Mouse (Mus musculus) embryonic facial prominence, embryonic 13.5 days (tissue): ENCODE data around the gene Reps2. TPM values are rescaled to one million over a fixed set of nuclear protein-coding genes. Genes with fewer than 3 reads are reported as not detected.

ENCODE experiments used
- ATAC-seq: fragments of 200-750 bp; cut with Nextera tagmentation; 2 replicates; pipeline ENCODE4 v1.8.0; 2017; ENCODE audit warnings: low read depth; ENCODE audit not compliant: insufficient number of reproducible peaks, insufficient read depth, low FRiP score, low TSS enrichment
- H3K27ac ChIP-seq: fragments of 300-500 bp; sonication (generic); 2 replicates; pipeline ENCODE4 v1.5.1; 2015; ENCODE audit warnings: moderate library complexity, mild to moderate bottlenecking, inconsistent platforms
- H3K27me3 ChIP-seq: fragments of 300-500 bp; sonication (generic); 2 replicates; pipeline ENCODE4 v1.6.1; 2015; ENCODE audit warnings: mild to moderate bottlenecking, inconsistent platforms
- H3K36me3 ChIP-seq: fragments of 300-500 bp; sonication (generic); 2 replicates; pipeline ENCODE4 v1.6.1; 2015; ENCODE audit warnings: mild to moderate bottlenecking, inconsistent platforms
- H3K4me1 ChIP-seq: fragments of 300-500 bp; sonication (generic); 2 replicates; pipeline ENCODE4 v1.6.1; 2015; ENCODE audit warnings: inconsistent platforms
- H3K4me2 ChIP-seq: fragments of 300-500 bp; sonication (generic); 2 replicates; pipeline ENCODE4 v1.6.1; 2015; ENCODE audit warnings: moderate library complexity, mild to moderate bottlenecking, inconsistent platforms
- H3K4me3 ChIP-seq: fragments of 300-500 bp; sonication (generic); 2 replicates; pipeline ENCODE4 v1.5.1; 2015; ENCODE audit warnings: mild to moderate bottlenecking, inconsistent platforms
- H3K9ac ChIP-seq: fragments of 300-500 bp; sonication (generic); 2 replicates; pipeline ENCODE4 v1.6.1; 2015; ENCODE audit warnings: mild to moderate bottlenecking, inconsistent platforms
- H3K9me3 ChIP-seq: fragments of 300-500 bp; sonication (generic); 2 replicates; pipeline ENCODE4 v1.6.1; 2016; ENCODE audit warnings: inconsistent platforms
- WGBS: fragments of 180-500 bp; shearing (Covaris S2); methylation state at CpG from one replicate; pipeline ENCODE4 v1.1.7; 2015; ENCODE audit warnings: mixed read lengths; 5-methylcytosine and 5-hydroxymethylcytosine counted together
- polyA plus RNA-seq: library from polyadenylated mRNA; unstranded; fragments of >200 nt; fragmentation: Nextera tagmentation; extraction: Ambion mirVana; gene quantifications from 2 replicates; pipeline ENCODE4 v1.2.1, GENCODE M21; 2015

Gene Reps2
- polyA plus RNA-seq: 1.00 and 2.4 TPM in 2 replicates

GRCm38 (mm10) chrX:162643091-162643788 is at the start of gene Reps2:
Gene Reps2 (minus strand): TSS chrX:162643649.
- peak; percentile 84 for ATAC-seq
- H3K4me1 ChIP-seq: no peaks in the 10 kb centered on the region
- H3K36me3 ChIP-seq: no peaks in the 10 kb centered on the region
- H3K9ac ChIP-seq: peak within 1 kb of the TSS; percentile 69
- H3K4me3 ChIP-seq: peak within 1 kb of the TSS; percentile 57
- no peaks in the 10 kb centered on the region for H3K9me3 ChIP-seq
- H3K27me3 ChIP-seq: peaks cover 52% of the 10 kb centered on the region
- H3K27ac ChIP-seq: no peak within 1 kb of the TSS
- H3K4me2 ChIP-seq: peak within 1 kb of the TSS; percentile 73
- 25% methylated on average over 60 of the region's 61 CpGs for WGBS

GRCm38 (mm10) chrX:162691272-162691671 is 47.8 kb upstream of the Reps2 start:
- Histone ChIP-seq H3K27ac (no peak overlapping the region), H3K4me3 (no peak overlapping the region), H3K27me3 (peaks cover 3% of the 10 kb centered on the region; the same call in 1 of the 2 replicates), H3K9ac (no peak overlapping the region), H3K4me2 (no peak overlapping the region), H3K4me1 (no peaks in the 10 kb centered on the region), H3K9me3 (no peaks in the 10 kb centered on the region), H3K36me3 (no peaks in the 10 kb centered on the region)
- no peak for ATAC-seq
- 43% methylated on average over 2 of the region's 2 CpGs for WGBS

GRCm38 (mm10) chrX:162685394-162685793 is 41.9 kb upstream of the Reps2 start:
- Histone ChIP-seq H3K27me3 (peaks cover 10% of the 10 kb centered on the region; the same call in 1 of the 2 replicates), H3K4me2 (no peak overlapping the region), H3K4me1 (no peaks in the 10 kb centered on the region), H3K27ac (no peak overlapping the region), H3K36me3 (no peaks in the 10 kb centered on the region), H3K4me3 (no peak overlapping the region), H3K9ac (no peak overlapping the region), H3K9me3 (no peaks in the 10 kb centered on the region)
- 88% methylated on average over 1 of the region's 1 CpGs for WGBS
- ATAC-seq: no peak

GRCm38 (mm10) chrX:162679506-162679905 is 36.1 kb upstream of the Reps2 start:
- Histone ChIP-seq H3K9me3 (no peaks in the 10 kb centered on the region), H3K36me3 (no peaks in the 10 kb centered on the region), H3K4me1 (no peaks in the 10 kb centered on the region), H3K4me2 (no peak overlapping the region), H3K9ac (no peak overlapping the region), H3K27ac (no peak overlapping the region), H3K4me3 (no peak overlapping the region), H3K27me3 (peaks cover 9% of the 10 kb centered on the region; the same call in 1 of the 2 replicates)
- no peak for ATAC-seq
- WGBS: 72% methylated on average over 2 of the region's 2 CpGs

- H3K27ac ChIP-seq: no peak overlapping the region
- no peak overlapping the region for H3K9ac ChIP-seq
- peaks cover 9% of the 10 kb centered on the region; the same call in 1 of the 2 replicates for H3K27me3 ChIP-seq
- H3K4me2 ChIP-seq: no peak overlapping the region
- ATAC-seq: no peak
- H3K4me3 ChIP-seq: no peak overlapping the region
- WGBS: 50% methylated on average over 2 of the region's 2 CpGs
- H3K9me3 ChIP-seq: no peaks in the 10 kb centered on the region
- no peaks in the 10 kb centered on the region for H3K4me1 ChIP-seq
- no peaks in the 10 kb centered on the region for H3K36me3 ChIP-seq
Observed at GRCm38 (mm10) chrX:162678820-162679219, 35.4 kb upstream of the Reps2 start.

- Histone ChIP-seq H3K4me1 (no peaks in the 10 kb centered on the region), H3K9me3 (no peaks in the 10 kb centered on the region), H3K27ac (no peak overlapping the region), H3K36me3 (no peaks in the 10 kb centered on the region), H3K9ac (no peak overlapping the region), H3K27me3 (peaks cover 4% of the 10 kb centered on the region; the same call in 1 of the 2 replicates), H3K4me2 (no peak overlapping the region), H3K4me3 (no peak overlapping the region)
- ATAC-seq: no peak
- WGBS: 68% methylated on average over 2 of the region's 2 CpGs
Observed at GRCm38 (mm10) chrX:162666166-162666565, 22.7 kb upstream of the Reps2 start.

- WGBS: 74% methylated on average over 1 of the region's 1 CpGs
- H3K36me3 ChIP-seq: no peaks in the 10 kb centered on the region
- H3K4me3 ChIP-seq: no peak overlapping the region
- H3K4me1 ChIP-seq: no peaks in the 10 kb centered on the region
- H3K9ac ChIP-seq: no peak overlapping the region
- H3K27ac ChIP-seq: no peak overlapping the region
- ATAC-seq: no peak
- H3K27me3 ChIP-seq: peaks cover 7% of the 10 kb centered on the region; the same call in 1 of the 2 replicates
- H3K4me2 ChIP-seq: no peak overlapping the region
- H3K9me3 ChIP-seq: no peaks in the 10 kb centered on the region
Observed at GRCm38 (mm10) chrX:162660182-162660581, 16.7 kb upstream of the Reps2 start.

GRCm38 (mm10) chrX:162653518-162653917 is 10.1 kb upstream of the Reps2 start:
- no peak overlapping the region for H3K4me3 ChIP-seq
- 89% methylated on average over 7 of the region's 7 CpGs for WGBS

GRCm38 (mm10) chrX:162652445-162652844 is 9.0 kb upstream of the Reps2 start:
- no peak for ATAC-seq
- Histone ChIP-seq H3K9ac (no peak overlapping the region), H3K4me1 (no peaks in the 10 kb centered on the region), H3K36me3 (no peaks in the 10 kb centered on the region), H3K9me3 (no peaks in the 10 kb centered on the region), H3K27me3 (peaks cover 13% of the 10 kb centered on the region), H3K4me3 (no peak overlapping the region), H3K27ac (no peak overlapping the region), H3K4me2 (no peak overlapping the region)
- WGBS: 83% methylated on average over 3 of the region's 3 CpGs

More at GRCm38 (mm10) chrX:162653518-162653917, 10.1 kb upstream of the Reps2 start:
- no peaks in the 10 kb centered on the region for H3K9me3 ChIP-seq
- H3K36me3 ChIP-seq: no peaks in the 10 kb centered on the region
- no peak overlapping the region for H3K27ac ChIP-seq
- peaks cover 13% of the 10 kb centered on the region for H3K27me3 ChIP-seq
- no peak overlapping the region for H3K4me2 ChIP-seq
- no peaks in the 10 kb centered on the region for H3K4me1 ChIP-seq
- H3K9ac ChIP-seq: no peak overlapping the region
- no peak for ATAC-seq

GRCm38 (mm10) chrX:162651125-162651524 is 7.7 kb upstream of the Reps2 start:
- Histone ChIP-seq H3K36me3 (no peaks in the 10 kb centered on the region), H3K9ac (no peak overlapping the region), H3K27ac (no peak overlapping the region), H3K27me3 (peaks cover 24% of the 10 kb centered on the region), H3K9me3 (no peaks in the 10 kb centered on the region), H3K4me1 (no peaks in the 10 kb centered on the region), H3K4me3 (no peak overlapping the region), H3K4me2 (no peak overlapping the region)
- no peak for ATAC-seq

- H3K9ac ChIP-seq: no peak overlapping the region
- 37% methylated on average over 4 of the region's 4 CpGs for WGBS
- H3K36me3 ChIP-seq: no peaks in the 10 kb centered on the region
- ATAC-seq: 0 out of 2 replicates have a peak, but pooled peaks have one; percentile 10
- peak overlapping the region; percentile 73 for H3K4me2 ChIP-seq
- H3K27ac ChIP-seq: no peak overlapping the region
- no peaks in the 10 kb centered on the region for H3K4me1 ChIP-seq
- H3K9me3 ChIP-seq: no peaks in the 10 kb centered on the region
- peaks cover 52% of the 10 kb centered on the region for H3K27me3 ChIP-seq
- H3K4me3 ChIP-seq: peak overlapping the region; percentile 57
Observed at GRCm38 (mm10) chrX:162643789-162644092, 292 bp upstream of the Reps2 start.

GRCm38 (mm10) chrX:162642402-162643090 is 903 bp downstream of the Reps2 start:
- H3K9ac ChIP-seq: peak overlapping the region; percentile 69; the same call in 1 of the 2 replicates
- peaks cover 52% of the 10 kb centered on the region for H3K27me3 ChIP-seq
- no peaks in the 10 kb centered on the region for H3K9me3 ChIP-seq
- peak overlapping the region; percentile 73 for H3K4me2 ChIP-seq
- no peaks in the 10 kb centered on the region for H3K4me1 ChIP-seq
- H3K4me3 ChIP-seq: peak overlapping the region; percentile 57
- WGBS: 51% methylated on average over 11 of the region's 11 CpGs
- H3K36me3 ChIP-seq: no peaks in the 10 kb centered on the region
- no peak overlapping the region for H3K27ac ChIP-seq
- ATAC-seq: no peak
